Mouse (Mus musculus): ENCODE results near the gene Bak1.

DNA sequence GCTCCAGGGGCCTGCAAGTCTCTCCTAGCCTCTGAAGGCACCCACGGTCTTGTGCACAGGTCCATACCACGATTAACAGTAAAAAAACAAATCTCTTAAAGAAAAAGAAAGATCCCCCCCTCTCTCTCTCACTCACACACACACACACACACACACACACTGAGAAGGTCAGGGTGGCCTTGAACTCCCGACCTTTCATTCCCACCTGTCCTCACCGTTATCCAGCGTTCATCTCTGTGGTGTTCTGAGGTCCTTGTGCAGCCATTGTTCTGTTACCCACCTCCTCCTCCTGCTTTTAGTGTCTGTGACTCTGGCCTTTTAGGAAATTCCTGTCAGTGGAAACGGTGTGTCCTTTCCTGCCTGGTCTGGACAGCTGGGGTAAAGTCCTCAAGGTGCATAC is 49.7 kb upstream of the Bak1 start:
- TF ChIP-seq POLR2A (IDR thresholded peaks at IDR 0.05; ENCODE audit: low read depth, low read length) = no peak
- no peak for TF ChIP-seq CTCF (IDR thresholded peaks at IDR 0.05; ENCODE audit: extremely low read depth, insufficient read depth, insufficient read length, insufficient replicate concordance)
